Mouse (Mus musculus): Measurements from ENCODE around the gene Prkn.

- TF ChIP-seq POLR2A (IDR thresholded peaks at IDR 0.05; ENCODE audit: low read depth, low read length) (no peak), CTCF (IDR thresholded peaks at IDR 0.05; ENCODE audit: extremely low read depth, insufficient read length, insufficient replicate concordance, low read depth, low read length) (no peak)
Measured at GRCm38 (mm10) chr17:12048695-12049490, 1208.7 kb downstream of the Prkn start.

Data from small intestine, adult 2 months (tissue).